Mouse (Mus musculus) heart, postnatal 14 days (tissue): ENCODE measurements at regions not wholly inside any gene's neighbourhood (a gene's known extent, or its start where the extent isn't known, plus 50 kb on each side); places are given as distances from the start of the nearest gene placed in this dataset.

Experiments used
- DNase-seq, 2 experiments: peaks; one replicate each; pipeline ENCODE4 v3.0.0; 2021 to 2022
- intact Hi-C: fragments of 180-260 bp; cut with DNase I; formaldehyde crosslinking; loops from one replicate; pipeline ENCODE4 v1.15.1; 2025

DNA sequence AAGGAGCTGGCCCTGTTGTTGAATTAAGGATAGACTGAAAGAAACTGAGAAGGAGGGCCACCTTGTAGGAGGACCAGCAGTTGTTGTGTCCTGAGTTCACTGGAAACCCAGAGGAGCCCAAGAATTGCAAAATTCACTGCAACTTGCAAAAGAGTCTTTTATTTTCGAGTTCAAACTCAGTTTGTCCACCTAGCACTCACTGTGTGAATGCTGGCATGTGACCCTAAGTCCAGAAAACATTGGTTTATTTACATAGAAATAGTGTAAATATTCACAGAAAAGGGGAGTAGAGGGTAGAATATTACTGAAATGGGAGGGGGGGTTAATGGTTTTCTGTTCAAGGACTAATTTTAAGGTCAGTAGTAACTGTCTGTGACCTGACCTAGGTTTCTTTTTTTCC, 394.7 kb downstream of the 4933405O20Rik start:
- intact Hi-C loops: no loop called here
- no peak for DNase-seq

DNA sequence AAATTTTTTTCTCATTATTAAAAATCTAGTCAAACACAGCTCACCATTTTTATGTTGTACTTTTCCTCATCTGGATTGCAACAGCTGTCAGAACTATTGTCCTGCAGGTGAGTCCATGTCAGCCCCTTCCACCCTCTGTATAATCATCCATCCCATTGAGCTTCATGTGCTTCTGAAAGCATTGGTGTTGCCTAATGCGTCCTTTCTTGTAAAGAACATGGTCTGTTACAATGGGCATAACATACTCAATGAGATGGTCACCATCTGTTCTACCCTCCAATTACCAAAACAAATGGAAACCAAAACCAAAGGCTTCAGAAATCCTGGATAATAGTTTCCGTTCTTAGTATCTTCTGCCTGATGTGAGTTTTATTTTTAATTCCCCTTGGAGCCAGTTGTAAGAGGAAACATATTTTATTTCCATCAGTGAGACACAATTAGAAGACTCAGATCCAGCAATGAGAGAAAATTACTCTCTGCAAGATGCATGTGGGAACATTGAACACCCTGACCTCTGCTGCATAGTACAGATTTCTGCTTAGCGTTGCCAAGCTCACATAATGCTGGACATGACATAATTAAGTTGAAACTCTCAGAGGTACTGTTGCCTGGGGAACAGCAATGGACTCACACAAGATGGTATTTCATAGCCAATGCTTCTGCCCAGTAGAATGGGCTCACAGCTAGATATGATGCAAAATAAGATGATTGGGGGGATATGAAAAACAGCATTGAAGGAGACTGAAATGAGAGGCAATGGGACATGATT, 443.1 kb downstream of the 4933405O20Rik start:
- no peak for DNase-seq
- intact Hi-C loops: loop anchor here (10.0 kb wide), 1 partner anchor 147 kb away; no protein-coding TSS in a partner anchor

DNA sequence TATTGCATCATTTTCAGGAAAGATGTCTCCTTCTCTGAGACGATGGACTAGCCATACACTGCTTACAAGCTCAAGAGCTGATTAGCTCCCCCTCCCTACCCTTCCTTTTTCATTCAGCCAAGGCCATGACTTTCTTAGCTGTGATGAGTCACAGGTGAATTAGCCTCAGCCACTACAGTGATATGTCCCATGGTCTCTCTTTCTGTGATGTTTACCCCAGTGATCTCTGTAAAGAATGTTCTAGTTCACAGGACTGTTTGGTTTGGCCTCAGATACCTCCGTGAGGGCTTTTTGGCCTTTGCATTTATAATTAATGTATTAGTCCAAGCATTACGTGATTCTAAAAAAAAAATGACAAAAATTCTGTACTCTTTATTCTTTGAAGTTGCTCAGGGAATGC, 452.5 kb downstream of the 4933405O20Rik start:
- DNase-seq: no peak
- intact Hi-C loops: no loop called here

DNA sequence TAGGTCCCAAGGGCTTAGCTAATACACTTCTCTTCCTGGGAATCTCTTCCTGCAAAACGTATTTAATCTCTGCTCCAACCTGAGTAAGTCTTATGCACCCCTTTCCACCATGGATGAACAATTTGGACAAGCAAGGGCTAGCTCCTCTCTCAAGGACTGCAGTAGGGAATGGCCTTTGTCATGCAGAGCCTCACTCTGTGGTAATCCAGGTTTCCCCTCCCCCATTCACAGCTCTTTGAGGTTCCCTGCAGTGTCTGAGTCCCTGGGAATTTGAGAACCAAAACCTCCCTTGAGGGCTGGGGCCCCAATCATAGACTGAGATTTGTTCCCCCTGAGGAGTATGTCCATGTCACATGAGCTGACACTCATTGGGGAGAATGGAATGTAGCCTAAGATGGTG, 442.5 kb upstream of the Ano5 start:
- no peak for DNase-seq
- intact Hi-C loops: no loop called here

DNA sequence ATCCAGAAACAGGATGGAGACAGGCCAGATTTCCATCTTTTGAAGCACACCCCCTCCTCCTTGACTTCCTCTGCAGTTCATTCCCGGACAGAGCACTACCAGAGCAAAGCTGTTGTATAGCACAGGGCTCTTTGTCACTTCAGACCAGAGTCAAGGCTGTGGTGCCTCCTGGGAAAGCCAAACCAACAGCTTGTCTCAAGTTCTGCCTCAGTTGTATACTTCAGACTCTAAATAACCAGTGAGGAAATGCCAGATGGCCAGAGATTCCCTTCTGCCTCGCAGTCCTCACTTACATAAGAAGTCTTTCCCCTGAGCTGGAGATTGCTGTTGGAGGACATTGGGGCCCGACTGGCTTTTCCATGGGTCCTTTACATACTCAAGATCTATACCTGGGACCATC, 417.1 kb upstream of the Ano5 start:
- DNase-seq: no peak
- intact Hi-C loops: no loop called here

DNA sequence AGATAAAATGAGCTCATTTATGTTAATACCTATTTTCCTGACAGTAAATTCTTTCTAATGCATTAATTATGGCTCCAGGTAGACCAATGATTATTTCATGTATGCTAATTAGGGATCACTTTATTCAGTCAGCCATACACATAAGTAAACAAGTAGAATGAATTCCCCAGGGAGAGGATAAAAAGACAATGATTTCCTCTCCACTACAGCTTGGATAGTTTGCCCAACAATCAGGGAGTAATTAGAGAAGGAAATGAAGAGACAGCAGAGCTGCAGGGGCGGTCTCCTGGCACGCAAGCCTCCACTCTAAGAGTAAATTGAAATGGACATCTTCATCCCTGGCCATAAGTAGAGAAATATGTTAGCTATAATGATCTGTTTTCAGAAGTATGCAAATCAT, 409.7 kb upstream of the Ano5 start:
- intact Hi-C loops: no loop called here
- no peak for DNase-seq

DNA sequence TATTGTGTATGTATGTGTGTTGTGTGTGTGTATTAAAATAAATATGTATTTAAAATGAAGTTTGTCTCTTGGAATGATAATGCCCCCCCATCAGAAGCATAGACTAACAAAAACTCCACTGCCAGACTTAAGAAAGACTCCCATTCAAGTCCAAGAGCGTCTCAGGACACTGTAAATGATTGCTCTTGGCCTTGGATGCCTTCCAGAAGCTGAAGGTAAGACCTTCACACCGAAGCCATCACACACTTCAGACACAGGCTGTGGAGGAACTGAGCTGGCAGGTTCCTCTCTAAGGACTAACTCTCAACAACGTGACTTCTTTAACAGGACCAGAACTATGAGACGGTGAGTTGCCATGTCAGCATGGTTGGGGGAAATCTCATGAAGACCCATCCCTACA, 370.0 kb upstream of the Ano5 start:
- DNase-seq: no peak
- intact Hi-C loops: no loop called here

DNA sequence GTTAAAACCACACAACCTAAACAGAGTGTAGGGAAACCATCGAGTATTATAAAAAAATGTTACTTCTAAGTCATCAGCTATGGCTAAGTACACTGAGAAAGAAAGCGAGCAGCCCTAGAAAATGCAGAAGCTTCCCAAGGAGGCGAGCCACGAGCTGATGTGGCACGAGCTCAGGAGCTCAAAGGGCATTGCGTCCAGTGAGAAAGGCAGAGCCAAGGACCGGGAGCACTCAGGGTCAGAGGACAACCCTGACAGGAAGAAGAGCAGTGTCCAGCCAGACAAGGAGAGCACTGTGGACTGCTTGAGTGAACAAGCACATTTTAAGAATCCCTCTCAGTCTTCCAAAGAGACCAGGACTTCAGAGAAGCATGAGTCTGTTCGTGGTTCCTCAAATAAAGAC, 335.6 kb upstream of the Ano5 start:
- intact Hi-C loops: no loop called here
- no peak for DNase-seq

DNA sequence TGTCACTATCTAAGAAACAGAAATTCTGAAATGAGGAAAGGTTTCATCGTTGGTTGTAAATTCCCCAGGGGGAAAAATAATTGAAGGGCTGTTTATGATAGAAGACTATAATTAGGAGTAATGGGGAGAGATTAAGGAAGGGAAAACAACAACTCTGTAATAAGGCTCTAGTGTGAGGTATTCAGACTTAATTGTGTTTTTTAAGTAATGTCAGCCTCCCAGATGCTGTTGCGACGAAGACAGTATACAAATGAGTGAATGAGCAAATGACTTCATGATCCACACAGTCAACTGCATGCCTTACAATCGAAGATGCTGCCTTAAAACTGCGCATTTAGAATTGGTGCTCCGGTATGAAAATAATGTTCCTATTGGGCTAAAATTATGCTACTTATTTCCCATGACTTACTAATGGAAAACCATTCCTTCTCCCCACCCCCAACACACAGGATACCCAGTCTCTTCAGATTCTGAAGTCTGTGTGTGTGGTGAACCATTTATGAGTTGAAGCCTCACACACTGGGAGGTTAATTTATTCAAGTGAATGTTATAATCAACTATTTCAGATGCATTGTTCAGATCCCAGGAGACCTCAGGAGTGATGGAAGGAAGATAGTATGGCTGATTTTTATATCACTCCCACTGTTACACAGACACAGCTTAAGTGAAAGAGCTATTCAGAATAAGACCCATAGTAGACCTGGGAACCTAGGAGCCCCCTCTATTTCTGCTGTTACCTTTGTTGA, 295.2 kb upstream of the Ano5 start:
- intact Hi-C loops: no loop called here
- no peak for DNase-seq

DNA sequence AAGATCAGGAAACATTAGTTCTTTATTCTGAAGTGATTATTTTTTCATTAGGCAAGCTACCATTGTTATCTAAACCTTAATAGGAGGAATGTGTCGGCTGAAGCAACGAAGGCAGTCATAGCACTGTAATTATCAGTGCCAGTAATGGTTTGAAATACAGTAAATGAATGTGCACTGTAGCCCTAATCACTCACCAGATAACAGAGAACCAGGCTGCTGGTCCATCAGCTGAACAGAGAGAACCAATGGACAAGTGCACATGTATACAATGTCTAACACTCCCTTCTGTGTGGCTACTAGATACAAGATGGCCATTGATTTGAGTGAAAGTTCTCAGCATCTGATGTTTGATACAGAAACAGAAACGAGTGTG, 294.6 kb upstream of the Ano5 start:
- intact Hi-C loops: no loop called here
- no peak for DNase-seq

DNA sequence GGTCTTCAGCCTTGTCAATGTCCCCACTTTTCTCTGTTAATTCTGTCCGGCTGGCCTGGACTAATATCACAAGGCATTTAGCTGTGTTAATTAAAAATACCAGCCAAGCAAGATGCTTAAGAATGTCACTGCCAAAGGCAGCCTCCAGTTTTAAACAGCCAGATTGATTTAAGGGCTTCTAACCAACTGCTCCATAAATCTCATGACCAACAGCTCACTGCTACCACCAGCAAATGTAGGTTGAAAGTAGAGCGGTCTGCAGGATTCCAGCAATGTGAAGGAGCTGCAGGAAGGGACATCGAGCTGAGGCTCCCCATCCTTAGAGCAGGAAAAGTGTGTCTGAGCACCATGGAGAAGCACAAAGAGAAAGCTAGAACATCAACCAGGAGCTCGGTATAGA, 289.5 kb upstream of the Ano5 start:
- no peak for DNase-seq
- intact Hi-C loops: no loop called here

DNA sequence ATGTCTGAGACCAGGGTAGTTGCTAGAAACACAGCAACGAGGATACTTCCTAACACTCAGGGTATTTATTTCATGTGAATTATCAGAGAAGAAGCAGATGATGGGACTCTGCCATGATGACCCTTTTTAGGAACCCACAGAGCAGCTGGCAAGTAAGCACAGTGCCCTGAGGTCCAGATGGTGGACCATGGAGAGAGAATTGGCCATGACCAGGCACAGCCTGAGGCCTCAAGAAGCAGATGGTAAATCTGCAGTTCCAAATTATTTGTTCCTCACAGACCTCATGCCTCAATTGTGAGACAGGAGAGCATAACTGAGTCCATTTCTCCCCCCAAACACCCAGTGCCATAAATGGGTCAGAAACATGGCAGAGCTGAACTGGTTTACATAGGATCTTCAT, 289.0 kb upstream of the Ano5 start:
- no peak for DNase-seq

DNA sequence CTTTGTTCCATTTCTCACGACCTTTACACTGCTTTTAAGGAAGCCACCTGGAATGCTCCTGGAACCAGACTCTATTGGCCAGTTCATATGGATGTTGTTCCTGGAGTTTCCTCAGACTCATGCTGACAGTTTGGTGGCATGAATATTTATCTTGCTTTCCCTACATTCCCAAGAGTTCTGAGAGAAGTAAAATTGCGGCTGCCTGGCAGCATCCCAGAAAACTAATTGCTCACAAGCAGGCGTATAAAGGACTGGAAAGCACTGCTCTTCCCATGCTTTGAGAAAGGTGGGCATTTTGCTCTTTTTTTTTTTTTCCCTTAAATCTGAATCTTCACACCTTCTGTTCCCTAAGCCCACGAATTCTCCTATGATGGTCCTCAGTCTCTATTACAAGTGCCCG, 283.7 kb upstream of the Ano5 start:
- no peak for DNase-seq
- intact Hi-C loops: no loop called here

More for the DNA sequence above, 289.0 kb upstream of the Ano5 start:
- intact Hi-C loops: no loop called here

DNA sequence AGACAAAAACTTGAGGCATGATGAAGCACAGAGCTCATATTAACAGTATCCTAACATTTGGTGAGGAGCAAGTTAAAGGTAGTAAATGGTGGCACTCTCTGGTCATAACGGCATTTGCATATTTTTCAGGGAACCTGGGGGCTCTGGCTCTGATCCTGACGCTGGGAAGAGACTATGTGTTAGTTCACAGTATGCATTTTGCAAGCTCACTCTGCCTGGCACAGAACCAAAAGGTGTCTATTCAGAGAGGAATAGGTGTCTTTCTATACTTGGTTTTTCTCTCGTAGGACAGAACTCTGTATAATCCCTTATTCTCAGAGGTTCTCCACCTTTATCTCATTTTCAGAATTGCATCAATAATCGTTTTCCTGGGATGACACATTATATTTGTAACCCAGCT, 276.2 kb upstream of the Ano5 start:
- intact Hi-C loops: no loop called here
- no peak for DNase-seq

DNA sequence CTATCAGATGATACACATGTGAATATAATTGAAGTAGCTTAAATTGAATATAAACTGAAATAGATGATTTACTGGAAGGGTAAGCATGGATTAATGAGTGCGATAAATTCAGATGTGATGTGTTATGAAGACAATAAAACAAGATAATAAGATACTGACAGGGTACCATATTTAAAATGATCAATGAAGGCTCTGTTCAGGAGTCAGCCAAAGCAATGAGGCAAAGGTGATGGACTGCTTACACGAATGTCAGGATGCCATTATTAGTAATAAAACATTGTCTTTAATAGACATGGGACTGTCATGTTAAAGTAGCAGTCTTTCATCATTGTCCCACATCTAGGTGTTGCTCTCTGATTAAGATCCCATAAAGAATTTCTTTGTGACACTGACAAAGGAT, 263.1 kb upstream of the Ano5 start:
- intact Hi-C loops: no loop called here

DNA sequence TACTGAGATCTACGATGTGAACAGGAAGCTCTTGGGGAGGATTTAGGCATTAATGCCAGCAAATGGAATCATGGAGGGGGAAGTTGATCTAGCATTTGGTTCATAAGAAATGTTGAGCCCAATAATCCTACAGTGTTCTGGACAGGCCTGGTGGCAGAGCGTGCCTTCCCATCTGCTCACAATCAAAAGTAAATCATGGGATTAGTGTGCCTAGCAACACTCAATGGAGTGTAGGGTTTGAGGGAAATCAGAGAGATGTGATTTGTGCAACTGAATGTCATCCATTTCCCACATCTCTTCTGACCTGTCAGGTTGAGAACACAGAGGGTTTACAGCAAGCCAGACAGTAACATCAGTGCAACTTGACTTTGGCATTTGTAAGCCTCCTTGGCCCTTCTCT, 256.4 kb upstream of the Ano5 start:
- DNase-seq: no peak
- intact Hi-C loops: no loop called here

More for the DNA sequence above, 263.1 kb upstream of the Ano5 start:
- no peak for DNase-seq

DNA sequence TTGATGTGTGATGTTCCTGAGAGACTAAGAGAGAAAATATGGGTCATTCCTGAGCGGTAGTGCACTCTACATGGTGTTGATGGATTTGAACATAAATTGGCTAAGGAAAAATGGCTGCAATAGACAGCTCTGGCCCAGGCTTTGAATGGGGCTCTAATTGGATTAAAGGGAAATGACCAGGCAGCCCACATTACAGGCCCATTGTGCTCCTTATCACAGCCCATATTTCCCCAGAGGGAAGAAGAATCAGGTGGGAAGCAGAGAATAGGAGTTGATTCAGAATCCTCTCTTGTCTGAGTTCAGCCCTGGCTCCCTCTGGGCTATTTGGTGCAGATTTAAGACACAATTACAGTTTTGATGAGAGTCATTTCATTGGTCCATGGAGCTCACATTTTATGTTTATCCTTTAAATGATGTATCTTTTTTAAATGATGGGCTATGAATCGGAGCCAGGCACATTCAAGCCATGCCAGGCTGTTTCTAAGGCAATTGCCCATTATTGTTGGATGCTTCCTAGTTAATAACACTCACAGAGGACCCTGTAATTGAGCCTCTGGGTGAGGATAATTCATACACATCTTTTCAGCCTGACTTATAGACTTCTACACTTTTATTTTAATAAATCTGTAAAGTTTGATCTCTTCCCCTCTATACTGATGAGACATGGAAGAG, 251.5 kb upstream of the Ano5 start:
- intact Hi-C loops: no loop called here

DNA sequence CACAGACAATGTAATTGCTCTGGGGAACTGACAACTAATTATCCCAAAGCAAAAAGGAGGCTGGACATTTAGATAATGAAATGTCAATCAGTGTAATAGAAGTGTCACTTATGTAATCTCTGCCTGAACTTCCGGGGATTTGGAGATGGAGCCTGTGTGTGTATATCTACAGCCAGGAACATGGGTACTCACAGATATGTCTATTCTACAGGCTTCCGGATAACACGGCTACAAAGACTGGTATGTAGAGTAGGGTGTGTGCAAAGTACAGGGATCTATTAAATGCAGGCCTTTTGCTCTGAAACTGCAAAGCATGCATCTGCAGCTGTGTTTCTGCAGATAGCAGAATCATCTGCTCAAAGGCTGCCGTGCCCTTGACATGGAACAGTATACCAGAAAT, 246.7 kb upstream of the Ano5 start:
- intact Hi-C loops: no loop called here
- DNase-seq: no peak

More for the DNA sequence above, 251.5 kb upstream of the Ano5 start:
- no peak for DNase-seq

DNA sequence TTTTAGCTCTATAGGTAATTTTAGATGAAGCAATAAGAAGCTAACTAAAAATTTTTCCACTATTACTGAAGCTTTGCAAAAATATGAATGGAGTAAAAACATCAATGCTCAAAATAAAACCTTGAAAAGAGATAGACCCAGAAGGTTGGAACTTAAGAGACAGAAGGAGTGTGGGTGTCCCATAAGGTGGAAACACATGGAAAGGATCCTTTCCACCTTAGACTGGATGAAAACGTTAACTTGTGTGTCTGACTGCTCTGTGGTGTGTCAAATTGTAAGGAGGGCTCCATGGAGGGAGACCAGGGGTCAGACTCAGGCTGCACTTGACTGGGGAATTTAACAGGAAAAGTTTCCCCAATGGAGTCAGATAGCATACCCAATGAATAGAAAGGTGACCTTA, 244.9 kb upstream of the Ano5 start:
- intact Hi-C loops: no loop called here
- no peak for DNase-seq

DNA sequence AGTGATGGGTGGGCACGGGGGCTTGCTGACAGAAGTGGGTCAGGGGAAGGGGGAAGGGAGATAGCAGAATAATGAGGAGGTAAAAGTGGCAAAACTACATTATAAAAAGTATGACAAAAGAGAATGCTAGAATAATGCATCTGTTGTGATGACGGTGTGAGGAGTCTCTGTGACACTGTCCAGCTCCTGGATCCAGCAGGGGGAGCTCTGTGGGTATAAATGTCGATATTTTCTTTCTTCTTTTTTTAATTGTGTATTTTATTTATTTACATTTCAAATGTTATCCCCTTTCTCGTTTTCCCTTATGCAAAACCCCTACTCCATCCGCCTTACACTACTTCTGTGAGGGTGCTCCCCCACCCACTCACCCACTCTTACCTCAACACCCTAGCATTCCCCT, 243.9 kb upstream of the Ano5 start:
- DNase-seq: no peak
- intact Hi-C loops: no loop called here

DNA sequence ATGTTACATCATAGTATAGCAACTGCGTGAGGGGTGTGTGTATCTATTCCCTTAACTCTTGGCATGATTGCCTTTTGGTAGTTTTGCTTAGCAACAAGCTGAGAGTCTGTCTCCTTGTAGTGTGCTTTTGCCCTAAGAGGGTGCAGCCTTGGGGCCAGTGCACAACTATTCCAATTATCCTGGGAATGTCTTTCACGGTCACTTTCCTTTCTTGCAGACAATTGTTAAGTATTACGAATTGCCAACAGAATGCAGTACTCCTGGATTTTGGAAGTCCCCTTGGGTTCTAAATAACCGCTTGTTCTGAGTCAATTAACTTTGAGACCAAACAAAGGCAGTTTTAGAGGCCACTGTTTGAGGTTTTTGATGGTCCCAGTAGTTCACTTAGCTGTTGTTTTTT, 242.1 kb upstream of the Ano5 start:
- DNase-seq: no peak
- intact Hi-C loops: no loop called here
